Mouse (Mus musculus) spleen, embryonic (tissue): ENCODE measurements around the gene Kcnk5.

Experiments used
- CTCF ChIA-PET: fragments of 350-600 bp; sonication (Branson Sonifier 250); formaldehyde crosslinking; loops from one replicate; lab custom pipeline; 2022; lab: Charles Lee

Kcnk5 gene

DNA sequence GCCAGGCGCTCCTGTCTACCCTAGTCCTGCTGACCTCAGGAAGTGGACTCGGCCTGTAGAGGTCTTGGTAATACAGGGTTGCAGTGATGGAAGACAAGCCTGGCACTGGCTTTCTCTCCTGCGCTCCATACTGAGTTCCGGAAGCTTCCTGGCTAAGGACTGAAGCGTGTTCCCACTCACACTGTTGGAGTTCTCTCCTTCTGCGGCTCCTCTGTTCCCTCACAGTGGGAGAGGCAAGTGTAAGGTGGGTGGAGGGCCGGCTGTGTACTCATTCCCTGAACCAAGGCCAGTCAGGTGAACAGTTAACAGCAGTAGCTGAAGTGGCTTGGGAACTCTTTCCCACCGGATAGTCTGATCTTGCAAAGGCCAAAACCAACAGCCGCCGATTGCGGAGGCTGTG, 61.6 kb downstream of the Kcnk5 start:
- CTCF ChIA-PET = interaction anchor here (0.6 kb wide), 1 partner anchor 121 kb away, joined by 3 read pairs; no protein-coding TSS in a partner anchor

DNA sequence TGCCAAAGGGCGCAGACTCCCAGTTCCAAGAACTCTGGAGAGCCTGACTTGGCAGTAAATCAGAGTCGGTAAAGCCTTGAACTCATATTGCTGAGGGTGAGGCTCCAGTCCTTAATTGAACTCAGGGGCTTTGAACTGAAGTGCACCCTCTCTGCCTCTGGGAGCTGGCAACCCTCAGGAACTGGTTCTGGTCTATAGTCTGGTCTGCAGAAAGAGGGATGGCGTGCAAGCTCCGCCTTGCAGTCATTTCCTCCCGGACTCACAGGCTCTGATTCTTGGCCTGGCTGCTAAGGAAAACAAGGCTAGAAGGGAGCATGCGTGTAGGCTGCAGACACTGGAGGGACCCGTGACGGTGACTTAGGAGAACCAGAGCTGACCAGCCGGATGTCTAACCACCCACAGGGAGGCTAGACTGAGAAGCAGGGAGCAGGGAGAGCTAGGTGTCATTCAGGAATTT, 65.4 kb downstream of the Kcnk5 start:
- CTCF ChIA-PET = no interaction called here

DNA sequence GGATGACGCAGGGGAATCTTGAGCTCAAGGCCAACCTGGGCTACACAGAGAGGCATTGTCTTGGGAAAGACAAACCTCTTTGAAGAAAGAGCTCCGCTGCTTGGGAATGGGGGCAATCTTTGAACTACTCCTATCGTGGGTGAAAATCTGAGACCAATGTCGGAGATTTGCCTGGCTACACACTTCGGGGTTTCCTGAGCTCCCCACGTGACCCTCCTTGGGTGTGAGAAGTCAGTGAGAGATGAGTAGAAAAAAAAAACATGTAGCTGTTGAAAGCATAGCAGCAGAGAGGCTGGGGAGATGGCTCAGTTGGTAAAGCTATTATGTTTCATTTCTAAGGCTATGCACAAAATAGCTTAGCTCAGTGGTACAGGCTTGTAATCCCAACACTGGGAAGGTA, 66.7 kb downstream of the Kcnk5 start:
- CTCF ChIA-PET = interaction anchor here (0.7 to 2.2 kb wide), 3 partner anchors 62 to 144 kb away, joined by 3 to 25 read pairs (median 3); no protein-coding TSS in a partner anchor

DNA sequence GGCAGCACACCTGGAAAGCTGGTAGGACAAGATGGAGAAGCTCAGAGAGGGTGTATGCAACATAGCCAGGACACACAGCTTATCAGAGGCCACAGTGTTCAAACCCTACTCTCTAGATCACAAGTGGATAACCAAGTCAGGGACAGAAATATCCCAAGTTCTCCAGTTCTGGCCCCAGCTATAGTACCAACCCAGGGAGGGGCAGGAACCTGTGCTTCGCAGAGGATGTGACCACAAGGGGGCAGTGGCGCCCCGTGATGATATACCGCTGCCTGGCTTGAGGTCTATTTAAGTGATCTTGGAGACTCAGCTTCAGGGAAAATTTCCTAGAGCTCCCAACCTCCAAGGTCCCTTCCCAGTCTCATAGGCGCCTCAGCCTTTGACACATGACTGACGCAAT, 67.6 kb downstream of the Kcnk5 start:
- CTCF ChIA-PET = interaction anchor here (0.6 to 2.2 kb wide), 6 partner anchors 20 to 263 kb away, joined by 3 to 25 read pairs (median 3); no protein-coding TSS in a partner anchor

DNA sequence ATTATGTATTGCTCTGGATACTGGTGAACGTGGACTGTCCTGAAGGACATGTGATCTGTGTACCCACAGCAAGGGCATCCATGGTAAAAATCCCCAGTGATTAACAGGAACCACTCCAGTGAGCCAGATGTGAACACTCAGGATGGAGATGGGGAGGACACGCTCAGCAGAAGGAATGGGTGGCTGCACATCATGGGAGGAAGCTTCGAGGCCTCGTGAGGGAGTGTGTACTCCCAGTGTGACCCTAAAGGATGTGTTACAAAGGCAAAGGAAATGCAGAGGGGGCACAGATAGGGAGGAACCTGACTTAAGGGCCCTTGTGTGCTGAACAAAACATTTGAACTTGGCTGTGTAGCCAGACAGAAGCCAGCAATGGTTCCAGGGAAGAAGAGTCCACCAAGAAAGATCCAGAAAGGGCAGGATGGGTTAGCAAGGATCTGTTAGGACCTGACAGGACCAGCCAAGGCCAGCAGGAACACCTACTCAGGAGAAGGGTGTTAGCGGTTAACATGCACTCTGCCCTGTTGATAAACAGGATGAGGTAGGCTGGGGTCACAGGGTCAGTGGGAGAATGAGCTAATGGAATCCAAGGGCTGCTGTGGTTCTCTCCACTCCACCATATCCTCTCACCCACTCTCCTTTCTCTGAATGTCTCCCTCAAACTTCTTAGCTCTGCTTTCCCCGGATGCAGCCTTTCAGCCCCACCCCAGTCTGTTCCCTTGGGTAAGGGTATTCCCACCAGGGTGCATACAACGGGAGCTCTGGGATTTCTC, 68.2 kb downstream of the Kcnk5 start:
- CTCF ChIA-PET = interaction anchor here (0.7 to 2.2 kb wide), 5 partner anchors 20 to 1194 kb away, joined by 3 to 25 read pairs (median 3); no protein-coding TSS in a partner anchor

DNA sequence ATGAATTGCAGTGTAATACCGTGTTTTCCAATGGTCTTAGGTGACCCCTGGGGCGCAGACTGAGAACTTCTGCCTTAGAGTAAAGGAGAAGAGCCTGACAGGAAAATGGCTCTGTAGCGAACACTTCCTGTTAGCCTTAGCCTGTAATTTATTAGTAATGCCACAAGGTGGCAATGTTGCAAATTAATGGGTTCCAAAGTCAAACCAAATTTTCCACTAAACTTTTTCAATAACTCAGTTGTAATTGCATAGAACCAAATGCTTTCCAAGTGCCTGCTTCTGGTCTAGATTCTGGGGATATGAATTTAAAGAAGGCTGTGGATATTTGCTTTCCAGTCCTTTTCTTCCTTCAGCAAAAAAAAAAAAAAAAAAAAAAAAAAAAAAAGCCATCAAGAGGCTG, 69.4 kb downstream of the Kcnk5 start:
- CTCF ChIA-PET = interaction anchor here (0.5 to 0.7 kb wide), 3 partner anchors 11 to 1195 kb away, joined by 3 to 9 read pairs (median 3); no protein-coding TSS in a partner anchor

DNA sequence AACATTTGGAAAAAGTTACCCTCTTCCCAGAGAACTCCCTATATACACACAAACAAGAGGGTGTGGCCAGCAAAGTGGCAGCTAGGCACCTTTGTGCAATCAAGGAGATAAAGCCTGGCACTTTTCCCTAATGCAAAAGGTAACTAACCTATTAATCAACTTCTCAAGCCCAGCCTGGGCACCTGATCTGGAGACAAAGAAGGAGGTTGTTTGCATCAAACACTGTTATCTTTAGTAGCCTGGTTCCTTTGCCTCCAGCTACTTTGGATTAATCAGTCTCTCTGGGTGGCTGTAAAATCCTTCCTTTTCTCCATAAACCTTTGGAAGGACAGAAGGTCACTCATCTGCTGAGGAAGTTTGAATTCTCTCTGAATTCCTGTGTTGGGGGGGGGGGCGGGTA, 70.7 kb downstream of the Kcnk5 start:
- CTCF ChIA-PET = no interaction called here

DNA sequence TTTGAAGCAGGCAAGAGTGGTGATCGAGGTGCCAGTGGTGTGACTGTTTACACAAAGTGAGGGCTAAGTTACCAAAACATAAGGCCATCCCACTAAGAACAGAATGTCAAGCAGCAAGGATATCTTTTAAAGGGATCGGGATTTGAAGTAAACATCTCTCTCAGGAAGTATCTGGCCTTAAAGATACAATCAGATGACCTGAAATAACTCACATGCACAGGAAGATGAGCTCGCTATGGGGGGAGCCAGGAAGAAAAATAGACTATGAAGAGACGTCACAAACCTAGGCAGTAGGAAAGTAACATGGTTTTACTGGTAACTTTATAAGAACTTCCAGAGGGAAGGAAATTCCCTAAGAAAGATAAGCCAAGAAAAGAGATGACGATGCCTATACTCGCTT, 75.3 kb downstream of the Kcnk5 start:
- CTCF ChIA-PET = no interaction called here

DNA sequence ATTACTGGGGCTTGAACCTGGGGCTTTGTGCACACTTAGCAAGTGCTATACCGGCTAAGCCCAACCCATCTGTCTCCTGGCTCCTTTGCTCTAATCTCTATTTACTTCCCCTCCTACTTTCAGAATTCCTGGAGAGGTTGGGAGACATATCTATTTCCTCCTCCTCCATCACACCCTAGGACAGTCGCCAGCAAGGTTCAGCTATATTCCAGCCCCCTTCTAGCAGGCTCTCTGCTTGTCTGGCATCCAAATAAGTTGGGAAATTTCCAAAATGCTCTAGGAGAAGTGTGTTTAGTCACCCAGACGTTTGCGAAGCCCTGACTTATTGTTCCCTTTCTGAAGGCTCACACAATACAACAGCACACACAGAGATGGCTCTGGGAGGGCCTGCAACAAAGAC, 78.4 kb downstream of the Kcnk5 start:
- CTCF ChIA-PET = no interaction called here

DNA sequence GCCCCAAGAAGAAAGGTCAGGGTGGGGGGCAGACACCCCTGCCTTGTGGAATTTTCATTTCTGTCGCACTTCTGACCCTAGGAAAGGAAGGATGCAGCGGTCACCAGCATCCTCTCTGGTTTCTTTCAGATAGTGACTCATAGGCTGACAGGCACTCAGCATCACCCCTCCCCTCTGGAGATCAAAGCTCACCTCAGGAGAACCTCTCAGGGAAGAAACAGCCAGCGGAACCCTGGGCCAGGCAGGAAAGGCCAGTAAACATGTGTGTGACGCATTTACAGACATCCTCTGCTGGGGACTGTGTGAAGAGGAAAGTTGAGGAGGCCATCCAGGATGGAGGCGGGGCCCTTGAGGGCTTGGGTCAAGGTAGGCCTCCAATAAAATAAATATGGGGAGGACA, 83.5 kb downstream of the Kcnk5 start:
- CTCF ChIA-PET = no interaction called here

DNA sequence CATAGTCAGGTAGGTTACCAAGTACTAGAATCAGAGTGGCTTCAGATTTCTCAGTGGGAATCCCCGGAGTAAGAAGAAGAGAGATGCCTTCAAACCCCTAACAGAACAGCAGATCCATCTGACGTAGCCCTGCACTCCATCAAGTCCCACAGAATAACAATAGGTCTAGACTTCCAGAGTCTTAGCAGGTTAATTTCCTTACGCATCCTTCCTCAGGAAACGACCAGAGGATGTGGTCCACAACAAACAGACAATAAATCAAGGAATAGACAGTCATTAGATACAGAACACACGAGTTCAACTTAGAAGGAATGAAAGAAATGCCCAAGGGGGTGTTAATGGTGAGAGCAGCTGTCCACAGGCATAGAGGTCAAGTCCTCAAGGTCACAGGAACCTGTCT, 86.7 kb downstream of the Kcnk5 start:
- CTCF ChIA-PET = no interaction called here

DNA sequence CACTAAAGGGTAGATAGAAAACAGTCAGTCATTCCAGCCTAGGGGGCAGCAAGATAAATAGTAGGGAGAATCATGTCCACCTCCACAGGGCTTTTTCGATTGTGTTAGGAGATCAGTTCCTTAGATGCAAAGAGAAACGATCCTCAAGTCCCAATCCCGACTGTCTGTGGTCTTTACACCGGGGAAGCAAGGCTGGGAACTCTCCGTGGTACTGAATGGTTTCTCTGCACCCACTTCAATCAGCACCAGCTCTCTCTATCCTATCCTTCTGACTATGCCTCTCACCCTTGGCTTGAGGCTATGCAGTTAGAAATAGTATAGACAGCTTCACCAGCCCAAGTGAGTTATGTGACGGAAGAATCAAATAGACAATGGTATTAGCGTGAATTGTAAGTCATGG, 88.1 kb downstream of the Kcnk5 start:
- CTCF ChIA-PET = no interaction called here
